Mouse (Mus musculus) ES-Bruce4 (cell line): Measurements from ENCODE around the gene Mrps25.

ENCODE experiments used
- CTCF ChIP-seq: IDR thresholded peaks from one replicate; pipeline ENCODE4 v1.8.1; 2011; ENCODE audit warnings: low read depth, low read length
- EP300 ChIP-seq: IDR thresholded peaks from 2 replicates; pipeline ENCODE4 v1.6.1; 2011; ENCODE audit warnings: low read depth, low read length; ENCODE audit not compliant: insufficient read depth
- POLR2A ChIP-seq: IDR thresholded peaks from one replicate; pipeline ENCODE4 v1.8.1; 2011; ENCODE audit warnings: low read length; ENCODE audit not compliant: insufficient read depth

GRCm38 (mm10) chr6:92199414-92199813 lies 15.6 kb upstream of the Mrps25 start:
- TF ChIP-seq EP300 (no peak), POLR2A (no peak), CTCF (no peak)
